Mouse (Mus musculus) heart, postnatal 36 days (tissue): ENCODE data around the gene Gpr50. TPM values are rescaled to one million over a fixed set of nuclear protein-coding genes. Genes with fewer than 3 reads are reported as not detected.

Experiments used
- DNase-seq, 2 experiments: peaks; one replicate each; pipeline ENCODE4 v3.0.0; 2021 to 2022
- intact Hi-C: fragments of 180-260 bp; cut with DNase I; formaldehyde crosslinking; loops from one replicate; pipeline ENCODE4 v1.15.1; 2025
- total RNA-seq, 2 experiments: library from RNA; stranded (reverse); gene quantifications; 2 replicates each; pipeline ENCODE4 v1.2.3; 2021

Gene Gpr50
- not detected for total RNA-seq

DNA sequence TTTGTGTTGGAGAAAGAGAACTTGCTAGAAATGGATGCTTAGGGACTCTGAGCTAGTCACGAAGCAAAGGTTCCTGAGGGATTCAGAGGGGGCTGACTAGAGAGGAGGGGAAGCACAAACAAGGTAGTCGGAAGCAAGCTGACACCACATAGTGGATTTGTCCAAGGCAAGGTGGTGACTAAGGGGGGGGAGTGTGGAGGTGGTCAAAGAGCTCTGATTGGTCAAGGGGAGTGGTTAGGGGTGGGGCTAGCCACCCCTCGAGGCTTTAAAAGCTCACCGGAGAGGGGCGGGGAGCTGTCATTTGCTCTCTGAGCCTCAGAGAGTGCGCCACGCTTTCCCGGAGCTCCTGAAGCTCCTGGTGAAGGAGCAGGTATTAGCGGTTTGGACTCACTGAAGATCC lies at the start of gene Gpr50:
TSS of gene Gpr50 (plus strand) at position 294 of the 400 bp plus-strand sequence.
- no peak for DNase-seq
- intact Hi-C loops = no loop called here

DNA sequence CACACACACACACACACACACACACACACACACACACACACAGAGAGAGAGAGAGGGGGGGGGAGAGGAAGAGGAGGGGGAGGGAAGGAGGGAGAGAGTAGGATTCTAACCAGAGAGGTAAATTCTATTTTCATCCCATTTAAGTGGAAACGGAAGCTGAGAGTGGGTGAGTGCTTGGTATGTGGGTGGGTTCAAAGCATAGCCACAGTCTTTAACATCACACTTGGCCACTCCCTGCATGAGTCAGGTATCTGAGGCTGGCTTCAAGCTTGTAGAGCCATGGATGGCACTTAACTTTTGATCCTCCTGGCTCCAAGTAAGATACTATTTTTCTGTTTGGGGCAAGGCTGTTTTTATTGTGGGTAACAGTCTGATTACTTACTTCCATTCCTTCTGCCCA lies 41.2 kb upstream of the Gpr50 start:
- DNase-seq = no peak
- intact Hi-C loops = loop anchor here (5.0 kb wide), 1 partner anchor 195 kb away; no protein-coding TSS in a partner anchor

DNA sequence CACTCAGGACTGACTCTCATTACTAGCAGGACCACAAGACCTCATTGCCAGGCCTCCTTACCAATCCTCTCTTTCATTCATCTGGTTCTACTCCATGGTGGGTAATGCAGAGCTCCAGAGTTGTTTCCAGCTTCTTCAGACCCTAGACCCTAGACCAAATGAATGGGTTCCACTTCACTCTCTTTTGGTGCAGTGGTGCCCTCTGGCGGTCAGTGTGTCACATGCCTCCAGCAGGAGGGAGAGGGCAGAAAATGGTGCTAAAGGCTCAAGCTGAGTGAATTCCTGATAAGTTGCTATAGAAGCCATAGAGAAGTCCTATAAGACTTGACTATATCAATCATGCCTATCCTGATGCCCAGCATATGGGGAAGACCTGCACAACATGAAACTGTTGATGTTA lies 39.6 kb upstream of the Gpr50 start:
- intact Hi-C loops = loop anchor here (5.0 kb wide), 1 partner anchor 197 kb away; no protein-coding TSS in a partner anchor
- peak in 1 of 2 experiments; percentile 3 for DNase-seq

DNA sequence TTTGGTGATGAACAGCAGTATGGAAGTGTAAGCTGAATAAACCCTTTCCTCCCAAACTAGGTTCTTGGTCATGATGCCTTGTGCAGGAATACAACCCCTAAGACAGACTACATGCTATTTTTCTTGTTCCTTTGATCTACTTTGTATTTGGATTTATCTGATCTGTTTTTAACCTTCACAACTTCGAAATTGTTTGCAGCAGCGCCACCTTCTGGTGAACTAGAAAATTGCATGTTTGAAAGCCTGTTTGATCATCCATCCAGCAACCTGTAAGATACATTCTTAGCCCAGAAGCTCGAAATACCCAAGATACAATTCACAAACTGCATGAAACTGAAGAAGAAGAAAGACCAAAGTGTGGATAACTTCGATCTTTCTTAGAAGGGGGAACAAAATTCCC lies 35.2 kb upstream of the Gpr50 start:
- DNase-seq = peak; percentile 15 to 38
- intact Hi-C loops = no loop called here

DNA sequence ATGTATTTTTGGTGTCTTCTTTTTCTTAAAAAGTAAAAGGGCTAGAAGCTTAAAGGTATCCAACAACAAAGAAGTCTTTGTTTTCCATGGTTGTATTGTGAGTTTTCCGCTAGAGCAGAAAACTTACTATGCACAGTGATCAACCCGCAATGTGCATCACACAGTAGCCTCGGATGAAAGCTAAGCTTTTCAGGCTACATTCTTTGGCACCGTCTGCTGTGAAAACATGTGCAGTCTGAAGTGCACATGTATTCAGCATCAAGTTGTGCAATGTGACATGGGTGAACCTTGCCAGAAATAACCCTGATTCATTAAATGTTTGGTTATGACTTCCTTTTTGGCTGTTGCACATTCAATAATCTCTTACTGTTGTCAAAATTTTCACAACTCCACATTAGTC lies 32.8 kb upstream of the Gpr50 start:
- intact Hi-C loops = no loop called here
- DNase-seq = no peak

DNA sequence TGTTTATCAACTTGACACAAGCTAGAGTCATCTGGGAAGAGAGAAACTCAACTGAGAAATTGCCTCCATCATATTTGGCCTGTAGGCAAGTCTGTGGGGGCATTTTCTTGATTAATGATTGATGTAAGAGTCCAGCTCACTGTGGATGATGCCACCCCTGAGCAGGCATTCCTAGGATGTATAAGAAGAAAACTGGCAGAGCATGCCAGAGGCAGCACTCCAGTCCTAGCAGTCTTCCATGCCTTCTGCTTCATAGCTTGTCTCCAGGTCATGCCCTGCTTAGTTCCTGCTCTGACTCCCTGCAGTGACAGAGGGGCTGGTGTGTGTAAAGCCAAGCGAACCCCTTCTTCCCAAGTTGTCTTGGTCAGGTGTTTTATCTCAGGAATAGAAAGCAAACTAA lies 32.3 kb upstream of the Gpr50 start:
- DNase-seq = no peak
- intact Hi-C loops = no loop called here

DNA sequence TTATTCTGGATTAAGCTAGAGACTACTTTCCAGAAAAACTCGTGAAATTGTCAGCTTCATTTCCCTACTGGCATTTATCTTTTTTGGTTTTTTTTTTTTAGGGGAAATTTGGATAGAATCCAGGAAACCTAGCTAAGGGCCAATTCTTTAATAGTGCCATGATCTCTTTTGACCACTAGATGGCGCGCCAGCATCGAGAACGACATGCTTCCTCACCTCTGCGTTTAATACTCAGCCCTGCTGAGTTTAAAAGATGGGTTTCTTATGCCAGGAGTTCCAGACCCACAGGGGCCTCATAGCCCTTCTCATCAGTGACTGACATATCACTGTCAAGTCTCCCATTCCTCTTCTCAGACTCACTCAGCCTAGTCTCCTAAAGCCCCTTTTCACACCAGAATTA lies 15.5 kb upstream of the Gpr50 start:
- intact Hi-C loops = loop anchor here (1.0 to 2.0 kb wide), 2 partner anchors 298 to 1171 kb away; no protein-coding TSS in a partner anchor
- peak; percentile 43 to 49 for DNase-seq

DNA sequence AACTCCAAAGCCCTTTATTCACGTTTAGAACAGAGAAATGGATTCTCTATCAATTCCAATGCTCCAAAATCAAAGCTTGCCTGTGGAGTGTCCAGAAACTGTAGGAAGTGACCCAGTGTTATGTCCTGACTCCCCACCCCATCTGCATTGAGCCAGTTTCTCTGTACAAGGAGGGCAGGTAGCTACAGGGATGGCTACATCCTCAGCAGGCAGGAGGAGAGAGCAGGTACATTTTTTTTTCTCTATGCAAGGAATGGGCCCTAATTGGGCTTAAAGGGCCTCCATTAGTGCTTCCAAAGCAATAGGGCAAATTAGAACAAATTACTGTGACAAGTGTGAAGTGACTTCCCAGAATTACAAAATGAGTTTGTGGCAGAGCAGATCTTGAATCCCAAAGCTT lies 15.0 kb upstream of the Gpr50 start:
- DNase-seq = no peak

DNA sequence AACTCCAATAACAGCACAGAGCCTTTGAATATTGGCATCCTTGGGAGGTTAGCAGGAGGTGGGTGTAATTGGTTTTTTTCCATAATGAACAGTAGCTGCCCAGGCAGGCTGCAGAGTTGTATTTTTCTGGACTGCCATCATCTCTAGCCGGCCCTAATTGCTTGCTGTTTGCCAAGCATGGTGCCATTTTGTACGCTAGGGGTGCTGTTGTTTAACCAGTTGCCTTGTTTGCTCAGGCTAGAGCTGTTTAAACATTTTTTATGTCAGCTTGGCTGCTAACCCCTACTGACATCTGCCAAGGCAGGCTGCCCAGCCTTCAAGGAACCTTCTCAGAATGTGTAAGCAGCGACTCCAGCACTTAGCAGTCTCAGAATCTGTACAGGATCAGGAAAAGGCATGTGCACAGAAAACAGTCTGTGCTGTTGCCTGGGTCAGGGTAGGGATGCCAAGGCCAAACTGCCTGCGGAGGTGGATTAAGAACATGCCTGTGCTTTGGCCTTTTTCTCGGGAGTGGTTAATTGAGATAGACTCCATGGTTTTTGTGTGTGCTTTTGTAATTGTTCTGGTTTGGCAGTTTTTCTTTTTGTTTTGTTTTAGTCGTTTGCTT lies 14.5 kb upstream of the Gpr50 start:
- DNase-seq = peak; percentile 8 to 13
- intact Hi-C loops = loop anchor here (1.0 to 2.0 kb wide), 2 partner anchors 297 to 1170 kb away; no protein-coding TSS in a partner anchor

More for the DNA sequence above, 15.0 kb upstream of the Gpr50 start:
- intact Hi-C loops = loop anchor here (1.0 to 2.0 kb wide), 2 partner anchors 298 to 1170 kb away; no protein-coding TSS in a partner anchor

DNA sequence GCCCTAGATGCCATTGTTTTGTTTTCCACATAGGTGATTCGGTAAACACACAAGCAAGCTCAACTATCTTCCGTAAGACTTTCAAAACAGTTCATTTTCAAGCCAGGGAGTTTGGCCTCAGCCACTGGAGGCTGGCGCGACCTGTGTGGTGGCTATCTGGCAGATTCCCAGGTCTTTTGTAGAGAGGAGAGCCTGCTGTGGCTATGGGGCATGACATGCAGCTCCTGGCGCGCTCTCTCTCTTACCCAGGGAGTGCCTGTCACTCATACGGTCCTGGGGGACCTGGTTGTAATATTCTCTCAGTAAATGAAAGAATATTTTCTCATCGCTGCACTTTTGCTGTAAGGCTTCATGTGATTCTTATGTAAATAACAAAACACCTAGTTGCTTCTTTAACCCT lies 13.5 kb upstream of the Gpr50 start:
- no peak for DNase-seq

DNA sequence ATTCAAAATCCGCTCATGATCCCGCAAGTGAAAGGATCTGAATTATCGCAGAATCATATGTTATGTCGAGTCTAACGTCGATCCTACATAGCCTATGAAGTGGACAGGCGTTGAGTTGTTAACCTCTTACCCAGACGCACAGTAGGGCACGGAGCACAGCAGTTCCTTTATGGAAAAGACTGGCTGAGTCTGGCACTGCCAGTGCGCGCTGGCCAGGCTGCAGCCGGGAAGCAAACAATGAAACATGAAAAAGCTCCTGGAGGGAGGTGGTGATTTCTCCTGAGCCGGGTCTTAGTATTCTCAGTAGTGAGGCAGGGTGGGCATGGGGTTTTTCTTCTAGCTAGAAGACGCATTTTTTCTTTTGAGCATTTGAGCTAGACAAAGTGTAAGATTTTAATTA lies 1.7 kb upstream of the Gpr50 start:
- no peak for DNase-seq
- intact Hi-C loops = no loop called here

More for the DNA sequence above, 13.5 kb upstream of the Gpr50 start:
- intact Hi-C loops = loop anchor here (2.0 to 10.0 kb wide), 2 partner anchors 145 to 1169 kb away; no protein-coding TSS in a partner anchor

DNA sequence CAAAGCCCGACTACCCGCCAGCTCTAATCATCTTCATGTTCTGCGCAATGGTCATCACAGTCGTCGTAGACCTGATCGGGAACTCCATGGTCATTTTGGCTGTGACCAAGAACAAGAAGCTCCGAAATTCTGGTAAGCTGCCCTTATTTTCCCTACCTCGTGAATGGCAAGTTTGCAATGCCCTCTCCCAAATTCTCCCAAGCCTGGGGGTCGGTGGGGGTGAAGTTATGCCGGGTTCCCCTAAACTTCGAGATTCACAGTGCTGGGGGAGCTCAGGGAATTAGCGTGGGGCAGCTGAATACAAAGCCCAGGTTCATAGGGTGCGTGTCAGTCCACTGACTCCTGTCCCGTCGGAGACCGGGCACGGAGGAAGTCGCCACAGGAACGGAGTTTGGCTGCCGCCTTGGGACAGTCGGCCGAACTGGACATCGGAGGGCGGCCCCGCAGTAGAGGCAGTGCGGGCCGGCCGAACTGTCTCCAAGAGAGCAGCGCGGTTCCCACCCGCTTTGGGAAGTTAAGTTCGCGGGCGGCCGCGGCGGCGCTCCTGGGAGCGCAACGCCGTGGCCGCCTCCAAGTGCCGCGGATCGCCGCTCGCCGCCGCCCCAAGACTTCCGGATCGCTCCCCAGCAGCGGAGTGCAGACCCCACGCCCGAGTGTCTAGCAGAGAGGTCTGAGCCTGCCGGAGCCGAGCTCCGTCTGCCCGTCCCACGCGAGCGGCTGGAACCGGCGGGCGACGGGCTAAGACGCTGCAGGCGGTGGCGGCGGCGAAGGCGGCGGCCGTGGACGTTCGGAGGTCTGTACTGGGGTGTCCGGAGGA lies 612 bp downstream of the Gpr50 start:
- DNase-seq = no peak
- intact Hi-C loops = no loop called here

DNA sequence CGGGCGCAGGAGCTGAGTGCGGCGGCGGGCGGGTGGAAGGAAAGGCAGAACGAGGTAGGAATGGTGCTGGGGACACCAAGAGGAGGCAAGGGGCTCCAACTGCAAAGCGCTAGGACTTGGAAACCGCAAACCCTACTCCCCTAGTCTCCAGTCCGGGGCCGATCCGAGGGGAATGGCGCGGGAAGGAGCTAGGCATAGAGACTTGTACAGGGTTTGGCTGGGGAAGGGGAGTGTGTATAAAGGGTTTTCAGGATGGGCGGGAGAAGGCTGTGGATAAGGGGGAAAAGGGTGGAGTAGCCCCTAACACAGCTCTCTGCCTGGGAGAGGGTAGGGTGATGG lies 1.2 kb downstream of the Gpr50 start:
- no peak for DNase-seq
- intact Hi-C loops = no loop called here

DNA sequence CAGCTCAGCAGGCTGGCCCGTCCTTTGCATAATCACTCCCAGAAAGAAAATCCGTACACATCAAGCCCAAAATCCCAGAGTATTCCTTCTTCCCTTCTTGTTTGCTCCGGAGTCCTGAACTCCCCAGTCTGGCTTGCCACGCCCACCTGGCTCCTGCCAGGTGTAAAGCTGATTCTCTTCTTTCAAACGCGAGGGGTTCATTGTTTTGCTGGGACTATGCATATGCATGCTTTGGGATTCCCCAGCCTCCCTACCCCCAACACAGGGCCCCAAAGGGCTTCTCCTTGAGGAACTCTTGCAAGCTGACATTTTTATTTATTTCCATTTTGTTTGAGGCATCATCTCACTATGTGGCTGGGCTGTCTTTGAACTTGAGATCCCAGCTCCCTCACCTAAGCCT lies 6.8 kb downstream of the Gpr50 start:
- intact Hi-C loops = no loop called here
- DNase-seq = no peak

DNA sequence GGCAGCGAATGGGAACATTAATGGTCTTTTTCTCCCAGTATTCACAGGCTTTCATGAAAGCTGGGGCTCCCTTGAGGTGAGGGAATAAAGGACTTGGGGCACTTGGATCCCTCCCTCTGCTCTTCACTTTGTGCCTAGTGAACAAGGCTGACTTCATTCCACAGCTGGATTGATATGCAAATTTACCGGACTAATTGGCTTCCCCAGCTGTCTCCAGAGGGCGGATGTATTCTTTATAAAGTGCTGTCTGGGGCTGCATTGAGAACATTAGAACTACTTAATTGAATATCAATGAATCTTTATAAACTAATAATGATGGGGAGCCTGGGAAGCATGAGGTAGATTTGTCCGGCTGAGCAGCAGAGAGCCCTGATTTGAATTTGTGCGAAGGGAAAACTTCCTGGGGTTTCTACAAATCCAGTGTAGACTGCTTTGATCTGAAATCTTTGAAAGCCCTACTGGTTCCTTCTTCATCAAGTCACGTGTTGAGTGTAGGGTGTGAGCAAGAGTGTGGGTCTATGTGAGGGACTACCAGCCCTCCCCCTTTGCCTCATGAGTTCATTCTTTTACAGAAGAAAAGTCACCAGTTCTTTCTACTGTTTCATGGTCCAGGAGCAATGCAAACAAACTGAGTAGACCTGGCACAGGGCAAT lies 37.5 kb downstream of the Gpr50 start:
- intact Hi-C loops = no loop called here
- DNase-seq = no peak

Other genes starting within 250 kb of the Gpr50 start
- gene Cd99l2, start 170.8 kb upstream of the Gpr50 start, total RNA-seq = 10 to 100 TPM; 59.6 to 66.1 TPM
- 10 to 100 TPM; 75.8 to 76.5 TPM for gene Hmgb3, start 107.7 kb upstream of the Gpr50 start, total RNA-seq
- gene Vma21, start 152.3 kb downstream of the Gpr50 start, total RNA-seq = 10 to 100 TPM; 17.2 to 19.1 TPM